Mouse (Mus musculus): ENCODE results near the gene Gkap1. TPM values are rescaled to one million over a fixed set of nuclear protein-coding genes. Genes with fewer than 3 reads are reported as not detected.

Gkap1 gene
- total and polyA plus RNA-seq, 3 experiments: 26.7 to 34.1 TPM; not detected in 1

GRCm38 (mm10) chr13:58273411-58274258 lies 1.9 kb downstream of the Gkap1 start:
- H3K27ac ChIP-seq (ENCODE audit: control insufficient read depth, low read depth, low read length): peak overlapping the region; percentile 49; the same call in 1 of the 2 replicates

GRCm38 (mm10) chr13:58266864-58267263 lies 8.6 kb downstream of the Gkap1 start:
- Histone ChIP-seq H3K27me3 (ENCODE audit: control insufficient read depth in 1 of 2, insufficient read depth in 2 of 2, low read length in 2 of 2) (no peaks in the 10 kb centered on the region), H3K9ac (ENCODE audit: control insufficient read depth, low read depth, low read length, poor library complexity, severe bottlenecking) (no peak overlapping the region), H3K27ac (ENCODE audit: control insufficient read depth, low read depth, low read length) (no peak overlapping the region), H3K79me2 (ENCODE audit: control insufficient read depth, insufficient read depth, low read length, poor library complexity) (peaks cover 3% of the 10 kb centered on the region; the same call in 1 of the 2 replicates), H3K36me3 (ENCODE audit: control insufficient read depth in 1 of 2, insufficient read depth in 2 of 2, low read length in 2 of 2) (peaks cover 0 to 2% of the 10 kb centered on the region in 2 experiments; a peak in 1 of 4 replicates), H3K4me3 (ENCODE audit: control insufficient read depth in 1 of 2, insufficient read depth in 1 of 2, low read depth in 2 of 2, low read length in 2 of 2) (no peak overlapping the region), H3K4me1 (ENCODE audit: control insufficient read depth in 1 of 2, insufficient read depth in 2 of 2, low read length in 2 of 2) (peaks cover 0 to 6% of the 10 kb centered on the region in 2 experiments; a peak in 3 of 4 replicates), H3K9me3 (replicated peaks; ENCODE audit: insufficient read depth, low read length) (no peaks in the 10 kb centered on the region)
- TF ChIP-seq E2F4 (IDR thresholded peaks at IDR 0.05; ENCODE audit: borderline replicate concordance, low read depth, low read length) (no peak), ZNF384 (IDR thresholded peaks at IDR 0.05; ENCODE audit: low read depth, low read length) (no peak), ETS1 (IDR thresholded peaks at IDR 0.05; ENCODE audit: low read depth, low read length) (peak; percentile 42), RCOR1 (IDR thresholded peaks at IDR 0.05; ENCODE audit: low read depth, low read length) (0 out of 2 replicates have a peak, but pooled peaks have one; percentile 15), GABPA (IDR thresholded peaks at IDR 0.05; ENCODE audit: low read depth, low read length) (no peak), MAZ (IDR thresholded peaks at IDR 0.05; ENCODE audit: low read depth, low read length) (no peak), MYB (IDR thresholded peaks at IDR 0.05; ENCODE audit: low read depth, low read length) (no peak), TAL1 (IDR thresholded peaks at IDR 0.05; ENCODE audit: low read length) (peak; percentile 48), EP300 (IDR thresholded peaks at IDR 0.05; ENCODE audit: low read depth in 1 of 2, low read length in 2 of 2) (peak; percentile 65 to 72), MXI1 (IDR thresholded peaks at IDR 0.05; ENCODE audit: low read depth, low read length) (no peak), POLR2AphosphoS5 (IDR thresholded peaks at IDR 0.05; ENCODE audit: borderline replicate concordance, low read depth, low read length) (no peak), BHLHE40 (IDR thresholded peaks at IDR 0.05; ENCODE audit: borderline replicate concordance, low read depth, low read length) (no peak), TCF12 (IDR thresholded peaks at IDR 0.05; ENCODE audit: low read depth, low read length) (peak; percentile 82), CTCF (IDR thresholded peaks at IDR 0.05 in 2 of 3, conservative IDR thresholded peaks at IDR 0.05 in 1 of 3; ENCODE audit: control insufficient read depth in 1 of 3, insufficient read depth in 1 of 3, low read depth in 2 of 3, low read length in 3 of 3, poor library complexity in 1 of 3, severe bottlenecking in 1 of 3) (no peak), GATA1 (IDR thresholded peaks at IDR 0.05; ENCODE audit: low read depth, low read length) (peak; percentile 69)
- no peak for DNase-seq (ENCODE audit: low read depth, low spot score)

More at GRCm38 (mm10) chr13:58273411-58274258, 1.9 kb downstream of the Gkap1 start:
- TF ChIP-seq CHD1 (IDR thresholded peaks at IDR 0.05; ENCODE audit: low read depth, low read length) (no peak), TBP (IDR thresholded peaks at IDR 0.05; ENCODE audit: low read depth, low read length) (no peak), ZMIZ1 (IDR thresholded peaks at IDR 0.05; ENCODE audit: low read depth, low read length) (no peak), MEF2A (IDR thresholded peaks at IDR 0.05; ENCODE audit: extremely low read depth, insufficient replicate concordance, low read depth, low read length, poor library complexity, severe bottlenecking) (no peak), GABPA (IDR thresholded peaks at IDR 0.05; ENCODE audit: low read depth, low read length) (no peak), EP300 (IDR thresholded peaks at IDR 0.05; ENCODE audit: low read depth in 1 of 2, low read length in 2 of 2) (no peak), UBTF (IDR thresholded peaks at IDR 0.05; ENCODE audit: borderline replicate concordance, insufficient read depth, low read depth, low read length) (peak; percentile 88; the same call in 1 of the 2 replicates), KAT2A (conservative IDR thresholded peaks at IDR 0.05; ENCODE audit: low read depth, low read length) (no peak), E2F4 (IDR thresholded peaks at IDR 0.05; ENCODE audit: borderline replicate concordance, low read depth, low read length) (no peak), MXI1 (IDR thresholded peaks at IDR 0.05; ENCODE audit: low read depth, low read length) (0 out of 2 replicates have a peak, but pooled peaks have one; percentile 6), TAL1 (IDR thresholded peaks at IDR 0.05; ENCODE audit: low read length) (no peak), SMC3 (IDR thresholded peaks at IDR 0.05; ENCODE audit: low read depth, low read length) (no peak), ZC3H11A (IDR thresholded peaks at IDR 0.05; ENCODE audit: low read depth, low read length) (no peak), MAFK (IDR thresholded peaks at IDR 0.05; ENCODE audit: borderline replicate concordance, low read depth, low read length) (no peak), ZKSCAN1 (IDR thresholded peaks at IDR 0.05; ENCODE audit: low read depth, low read length) (no peak), SIN3A (IDR thresholded peaks at IDR 0.05; ENCODE audit: low read length) (no peak; the same call in 1 of the 2 replicates), MYC (IDR thresholded peaks at IDR 0.05; ENCODE audit: low read depth, low read length) (no peak), ELF1 (IDR thresholded peaks at IDR 0.05; ENCODE audit: low read depth, low read length) (0 out of 2 replicates have a peak, but pooled peaks have one; percentile 21), POLR2A (IDR thresholded peaks at IDR 0.05; ENCODE audit: control insufficient read depth in 1 of 2, insufficient read depth in 1 of 2, low read depth in 1 of 2, low read length in 2 of 2, poor library complexity in 1 of 2) (peak in 1 of 2 experiments; percentile 57; a peak in 2 of 4 replicates), JUND (IDR thresholded peaks at IDR 0.05; ENCODE audit: low read depth, low read length) (no peak)
- peaks cover 3 to 11% of the 10 kb centered on the region in 2 experiments; a peak in 2 of 4 replicates for H3K4me1 ChIP-seq (ENCODE audit: control insufficient read depth in 1 of 2, insufficient read depth in 2 of 2, low read length in 2 of 2)
- H3K36me3 ChIP-seq (ENCODE audit: control insufficient read depth in 1 of 2, insufficient read depth in 2 of 2, low read length in 2 of 2): peaks cover 0 to 9% of the 10 kb centered on the region in 2 experiments; a peak in 1 of 4 replicates
- peak overlapping the region; percentile 99 for H3K9ac ChIP-seq (ENCODE audit: control insufficient read depth, low read depth, low read length, poor library complexity, severe bottlenecking)
- H3K9me3 ChIP-seq (replicated peaks; ENCODE audit: insufficient read depth, low read length): no peaks in the 10 kb centered on the region
- peak; percentile 70 for DNase-seq (ENCODE audit: low read depth, low spot score)
- no peaks in the 10 kb centered on the region for H3K27me3 ChIP-seq (ENCODE audit: control insufficient read depth in 1 of 2, insufficient read depth in 2 of 2, low read length in 2 of 2)
- H3K4me3 ChIP-seq (ENCODE audit: control insufficient read depth in 1 of 2, insufficient read depth in 1 of 2, low read depth in 2 of 2, low read length in 2 of 2): peak overlapping the region; percentile 92 to 98
- peaks cover 21% of the 10 kb centered on the region for H3K79me2 ChIP-seq (ENCODE audit: control insufficient read depth, insufficient read depth, low read length, poor library complexity)
